Mouse (Mus musculus) embryonic facial prominence, embryonic 11.5 days (tissue): ENCODE data around the gene Dnaja2. TPM values are rescaled to one million over a fixed set of nuclear protein-coding genes. Genes with fewer than 3 reads are reported as not detected.
A peak's percentile ranks its signal among the peaks of the same experiment; 100 is the strongest.

Experiments used
- ATAC-seq: fragments of 200-750 bp; cut with Nextera tagmentation; replicated peaks from 2 replicates; pipeline ENCODE4 v1.8.0; 2017; ENCODE audit warnings: low read depth; ENCODE audit not compliant: insufficient number of reproducible peaks, low FRiP score, low TSS enrichment
- DNase-seq: peaks from one replicate; pipeline ENCODE4 v3.0.0-alpha.2; 2015; ENCODE audit warnings: low spot score
- H3K27ac ChIP-seq: fragments of 300-500 bp; sonication (generic); replicated peaks from 2 replicates; pipeline ENCODE4 v1.5.1; 2014; ENCODE audit warnings: mild to moderate bottlenecking, low read depth, low read length, control low read depth
- H3K27me3 ChIP-seq: fragments of 300-500 bp; sonication (generic); 2 replicates; pipeline ENCODE4 v1.6.1; 2014; ENCODE audit warnings: mild to moderate bottlenecking, low read length, moderate library complexity, mixed read lengths; ENCODE audit not compliant: control insufficient read depth, insufficient read depth
- H3K36me3 ChIP-seq: fragments of 300-500 bp; sonication (generic); replicated peaks from 2 replicates; pipeline ENCODE4 v1.6.1; 2014; ENCODE audit warnings: low read depth, mild to moderate bottlenecking, low read length, moderate library complexity, mixed read lengths; ENCODE audit not compliant: control insufficient read depth, insufficient read depth
- H3K4me1 ChIP-seq: fragments of 300-500 bp; sonication (generic); 2 replicates; pipeline ENCODE4 v1.6.1; 2014; ENCODE audit warnings: low read length, mixed read lengths; ENCODE audit not compliant: control insufficient read depth, insufficient read depth
- H3K4me2 ChIP-seq: fragments of 300-500 bp; sonication (generic); 2 replicates; pipeline ENCODE4 v1.6.1; 2014; ENCODE audit warnings: low read depth, mild to moderate bottlenecking, control low read depth, low read length, moderate library complexity
- H3K4me3 ChIP-seq: fragments of 300-500 bp; sonication (generic); 2 replicates; pipeline ENCODE4 v1.5.1; 2014; ENCODE audit warnings: low read depth, low read length, control low read depth
- H3K9ac ChIP-seq: fragments of 300-500 bp; sonication (generic); replicated peaks from 2 replicates; pipeline ENCODE4 v1.6.1; 2014; ENCODE audit warnings: mild to moderate bottlenecking, control low read depth, low read length
- H3K9me3 ChIP-seq: fragments of 300-500 bp; sonication (generic); replicated peaks from 2 replicates; pipeline ENCODE4 v1.6.1; 2016; ENCODE audit warnings: mild to moderate bottlenecking, low read length, inconsistent platforms, mixed read lengths; ENCODE audit not compliant: control insufficient read depth
- WGBS: fragments of 180-500 bp; shearing (Covaris S2); extraction: QIAGEN DNeasy Blood & Tissue Kit; methylation state at CpG from one replicate; pipeline ENCODE4 v1.1.7; 2014; 5-methylcytosine and 5-hydroxymethylcytosine counted together
- polyA plus RNA-seq: library from polyadenylated mRNA; unstranded; fragments of >200 nt; fragmentation: Nextera tagmentation; extraction: Ambion mirVana; gene quantifications from 2 replicates; pipeline ENCODE4 v1.2.1, GENCODE M21; 2014

Gene Dnaja2
- polyA plus RNA-seq, 1 experiment from 2014 or later: 207 TPM

- no peak overlapping the region for H3K4me2 ChIP-seq
- no peaks in the 10 kb centered on the region for H3K9me3 ChIP-seq
- no peak overlapping the region for H3K27ac ChIP-seq
- no peaks in the 10 kb centered on the region for H3K4me1 ChIP-seq
- no peak overlapping the region for H3K4me3 ChIP-seq
- H3K9ac ChIP-seq: no peak overlapping the region
- H3K36me3 ChIP-seq: no peaks in the 10 kb centered on the region; the same call in 1 of the 2 replicates
- 29% methylated on average over 2 of the region's 2 CpGs for WGBS
- DNase-seq (no peak), ATAC-seq (no peak)
- H3K27me3 ChIP-seq: no peaks in the 10 kb centered on the region
These were observed 56.6 kb downstream of the Dnaja2 start for GRCm38 (mm10) chr8:85498577-85498976.

DNA sequence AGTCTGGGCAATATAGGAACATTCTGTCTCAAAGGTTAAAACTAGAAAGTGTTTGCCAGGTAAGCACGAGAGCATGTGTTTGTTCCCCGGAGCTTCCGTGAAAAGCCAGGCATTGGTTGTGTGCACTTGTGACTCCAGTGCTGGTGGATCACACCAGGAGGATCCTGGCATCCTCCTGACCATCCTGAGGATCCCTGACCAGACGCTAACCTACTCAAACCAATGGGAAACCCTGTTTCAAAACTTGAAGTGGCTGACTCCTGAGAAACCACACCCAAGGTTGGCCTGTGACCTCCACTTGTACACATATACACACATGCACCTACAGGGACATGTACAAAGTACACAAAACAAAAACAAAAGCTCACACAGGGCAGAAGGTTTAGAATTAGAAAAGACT, 58.4 kb downstream of the Dnaja2 start:
- 84% methylated on average over 4 of the region's 4 CpGs for WGBS

GRCm38 (mm10) chr8:85496125-85496524, 59.0 kb downstream of the Dnaja2 start:
- ATAC-seq (no peak), DNase-seq (no peak)
- Histone ChIP-seq H3K4me2 (no peak overlapping the region), H3K4me1 (no peaks in the 10 kb centered on the region), H3K9ac (no peak overlapping the region), H3K9me3 (no peaks in the 10 kb centered on the region), H3K36me3 (no peaks in the 10 kb centered on the region; the same call in 1 of the 2 replicates), H3K27me3 (no peaks in the 10 kb centered on the region), H3K27ac (no peak overlapping the region), H3K4me3 (no peak overlapping the region)
- 77% methylated on average over 5 of the region's 5 CpGs for WGBS

More for the DNA sequence above, 58.4 kb downstream of the Dnaja2 start:
- H3K27me3 ChIP-seq: no peaks in the 10 kb centered on the region
- DNase-seq: no peak
- H3K4me2 ChIP-seq: no peak overlapping the region
- H3K9me3 ChIP-seq: no peaks in the 10 kb centered on the region
- no peaks in the 10 kb centered on the region; the same call in 1 of the 2 replicates for H3K36me3 ChIP-seq
- no peak overlapping the region for H3K4me3 ChIP-seq
- no peak overlapping the region for H3K9ac ChIP-seq
- H3K27ac ChIP-seq: no peak overlapping the region
- H3K4me1 ChIP-seq: no peaks in the 10 kb centered on the region
- no peak for ATAC-seq

- H3K4me1 ChIP-seq: no peaks in the 10 kb centered on the region
- peak overlapping the region; percentile 88 for H3K4me3 ChIP-seq
- no peaks in the 10 kb centered on the region; the same call in 1 of the 2 replicates for H3K36me3 ChIP-seq
- H3K9ac ChIP-seq: peak overlapping the region; percentile 85
- 7% methylated on average over 49 of the region's 49 CpGs for WGBS
- DNase-seq (peak; percentile 35), ATAC-seq (peak; percentile 37; the same call in 1 of the 2 replicates)
- peak overlapping the region; percentile 93 for H3K4me2 ChIP-seq
- no peaks in the 10 kb centered on the region for H3K27me3 ChIP-seq
- no peaks in the 10 kb centered on the region for H3K9me3 ChIP-seq
- H3K27ac ChIP-seq: no peak overlapping the region; the same call in 1 of the 2 replicates
These were observed 61.9 kb downstream of the Dnaja2 start for GRCm38 (mm10) chr8:85492940-85493931.

DNA sequence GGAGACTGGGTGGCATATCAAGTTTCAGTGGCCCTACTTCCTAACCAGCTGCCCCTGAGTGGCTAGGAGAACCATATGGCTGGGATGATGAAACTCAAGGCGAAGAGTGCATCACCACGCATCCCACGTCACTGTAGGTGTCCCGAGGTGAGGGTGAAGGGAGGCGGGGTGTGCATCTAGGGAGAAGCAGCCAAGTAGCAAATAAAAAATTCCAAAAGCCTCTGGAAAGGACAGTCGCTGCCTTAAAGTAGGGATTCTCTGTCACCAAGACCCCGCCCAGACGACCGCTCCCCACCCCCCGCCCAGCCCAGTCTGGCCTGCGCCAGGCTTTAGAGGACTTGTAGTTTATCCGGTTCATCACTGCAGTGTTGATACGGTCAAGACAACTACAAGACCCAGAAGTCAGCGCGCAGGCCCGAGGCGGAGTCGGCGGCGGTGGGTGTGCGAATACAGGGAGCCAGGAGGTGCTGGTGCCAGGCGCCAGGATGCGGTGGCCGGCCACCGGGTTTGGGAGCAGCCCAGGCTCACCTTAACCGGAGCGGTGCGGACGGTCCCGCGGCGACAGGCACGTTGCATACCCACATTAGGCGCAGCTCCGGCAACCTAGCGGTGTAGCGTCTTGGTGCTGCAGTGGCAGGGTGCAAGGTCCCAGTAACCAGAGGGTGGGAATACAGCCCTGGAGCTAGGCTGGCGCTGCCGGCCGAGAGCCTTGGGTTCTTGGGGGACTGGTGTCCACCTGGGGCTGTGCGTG, 62.8 kb downstream of the Dnaja2 start, which contains the start of gene Gpt2:
Gene Gpt2, plus strand, starts transcription at position 452 of the 751 bp plus-strand sequence.
- no peak within 1 kb of the TSS; the same call in none of the 2 replicates for H3K27ac ChIP-seq
- ATAC-seq (peak; percentile 99), DNase-seq (peak; percentile 95)
- no peaks in the 10 kb centered on the region for H3K27me3 ChIP-seq
- under 1% methylated on average over 41 of the region's 41 CpGs for WGBS
- H3K4me1 ChIP-seq: no peaks in the 10 kb centered on the region
- peak within 1 kb of the TSS; percentile 88 for H3K4me3 ChIP-seq
- H3K9ac ChIP-seq: peak within 1 kb of the TSS; percentile 85
- H3K4me2 ChIP-seq: peak within 1 kb of the TSS; percentile 93
- H3K36me3 ChIP-seq: no peaks in the 10 kb centered on the region; the same call in 1 of the 2 replicates
- H3K9me3 ChIP-seq: no peaks in the 10 kb centered on the region

- Histone ChIP-seq H3K4me3 (no peak overlapping the region), H3K36me3 (no peaks in the 10 kb centered on the region), H3K9ac (no peak overlapping the region), H3K4me2 (no peak overlapping the region), H3K27ac (no peak overlapping the region), H3K4me1 (no peaks in the 10 kb centered on the region), H3K9me3 (no peaks in the 10 kb centered on the region), H3K27me3 (no peaks in the 10 kb centered on the region)
- WGBS: 93% methylated on average over 8 of the region's 8 CpGs
- DNase-seq: no peak
- no peak for ATAC-seq
These were observed 65.6 kb downstream of the Dnaja2 start for GRCm38 (mm10) chr8:85489546-85489945.

DNA sequence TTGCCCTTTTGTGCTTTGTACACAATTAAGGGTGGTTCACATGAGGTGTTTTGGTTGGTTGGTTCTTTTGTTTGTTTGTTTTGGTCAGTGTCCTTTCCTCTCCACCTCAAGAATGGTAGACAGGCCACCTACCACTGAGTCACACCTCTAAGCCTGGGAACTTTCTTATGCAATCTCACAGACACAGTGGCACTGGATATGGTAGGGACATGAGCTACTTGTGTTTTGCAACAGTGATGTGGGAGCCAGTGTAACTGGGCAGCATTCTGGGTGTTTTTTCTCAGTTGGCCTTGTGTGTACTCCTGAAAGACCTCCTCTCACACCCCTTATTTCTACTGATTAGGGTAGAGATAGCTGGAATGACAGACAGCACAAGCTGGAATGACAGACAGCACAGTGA, 66.5 kb downstream of the Dnaja2 start:
- Histone ChIP-seq H3K36me3 (no peaks in the 10 kb centered on the region), H3K4me3 (no peak overlapping the region), H3K27ac (no peak overlapping the region), H3K4me2 (no peak overlapping the region), H3K27me3 (no peaks in the 10 kb centered on the region), H3K9ac (no peak overlapping the region), H3K9me3 (no peaks in the 10 kb centered on the region), H3K4me1 (no peaks in the 10 kb centered on the region)
- DNase-seq (no peak), ATAC-seq (no peak)
